Mouse (Mus musculus): Measurements from ENCODE around the gene Wnt8b.

DNA sequence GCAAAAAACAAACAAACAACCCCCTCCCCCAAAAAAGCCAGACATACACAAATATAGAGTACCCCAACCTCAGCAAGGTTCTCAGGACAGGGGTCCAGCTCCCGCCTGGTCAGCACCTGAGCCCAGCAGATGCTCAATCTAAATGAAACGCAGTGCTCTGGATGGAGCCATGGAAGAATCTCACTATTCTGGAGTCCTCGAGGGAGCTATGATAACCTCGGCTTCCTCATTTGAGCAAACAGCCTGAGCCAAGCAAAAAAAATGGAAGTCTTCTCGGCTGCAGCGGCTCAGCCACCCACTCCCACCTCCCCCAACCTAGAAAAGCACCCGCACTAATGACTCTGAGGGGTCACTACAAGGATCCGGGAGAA is 61.2 kb downstream of the Wnt8b start:
- no peak for TF ChIP-seq POLR2A (IDR thresholded peaks at IDR 0.05; ENCODE audit: control insufficient read depth, extremely low read depth, insufficient read depth, low read length, poor library complexity)
- no peak for TF ChIP-seq CTCF (IDR thresholded peaks at IDR 0.05; ENCODE audit: borderline replicate concordance, control insufficient read depth, extremely low read depth, insufficient read depth, low read length, poor library complexity)
